Mouse (Mus musculus): Measurements from ENCODE around the gene Adcy6.

DNA sequence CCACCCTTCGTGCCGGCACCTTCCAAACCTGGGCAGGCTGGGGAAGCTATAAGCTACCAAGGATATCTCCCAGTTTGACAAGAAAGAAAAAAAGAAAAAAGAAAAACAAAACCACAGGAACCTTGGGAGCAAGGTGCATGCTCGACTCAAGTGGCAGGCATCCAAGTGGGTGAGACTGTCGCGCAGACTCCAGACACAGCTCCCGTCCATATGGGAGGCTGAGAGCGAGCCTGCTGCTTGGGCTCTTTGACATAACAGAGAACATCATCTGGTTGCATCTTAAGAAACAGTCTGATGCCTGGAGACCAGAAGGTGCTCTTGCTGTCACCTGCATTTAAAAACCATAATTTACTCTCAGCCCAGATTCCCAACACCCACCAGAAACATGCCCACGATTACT lies 27.5 kb downstream of the Adcy6 start:
- no peak for TF ChIP-seq BHLHE40 (IDR thresholded peaks at IDR 0.05; ENCODE audit: low read depth, low read length)
- TF ChIP-seq JUN (IDR thresholded peaks at IDR 0.05; ENCODE audit: insufficient read depth, low read depth, low read length) = no peak
- no peak for TF ChIP-seq ZMIZ1 (IDR thresholded peaks at IDR 0.05; ENCODE audit: low read depth, low read length)
- no peak for TF ChIP-seq HCFC1 (IDR thresholded peaks at IDR 0.05; ENCODE audit: low read depth, low read length)
- TF ChIP-seq MYC (IDR thresholded peaks at IDR 0.05; ENCODE audit: low read depth, low read length) = no peak
- TF ChIP-seq CTCF (conservative IDR thresholded peaks at IDR 0.05 in 1 of 2, IDR thresholded peaks at IDR 0.05 in 1 of 2; ENCODE audit: low read depth in 2 of 2, low read length in 2 of 2) = no peak
- no peak for TF ChIP-seq TCF12 (IDR thresholded peaks at IDR 0.05; ENCODE audit: low read depth, low read length)
- no peak for TF ChIP-seq USF1 (IDR thresholded peaks at IDR 0.05; ENCODE audit: low read depth, low read length)

All from CH12.LX (cell line).